In the genomic region with DNA sequence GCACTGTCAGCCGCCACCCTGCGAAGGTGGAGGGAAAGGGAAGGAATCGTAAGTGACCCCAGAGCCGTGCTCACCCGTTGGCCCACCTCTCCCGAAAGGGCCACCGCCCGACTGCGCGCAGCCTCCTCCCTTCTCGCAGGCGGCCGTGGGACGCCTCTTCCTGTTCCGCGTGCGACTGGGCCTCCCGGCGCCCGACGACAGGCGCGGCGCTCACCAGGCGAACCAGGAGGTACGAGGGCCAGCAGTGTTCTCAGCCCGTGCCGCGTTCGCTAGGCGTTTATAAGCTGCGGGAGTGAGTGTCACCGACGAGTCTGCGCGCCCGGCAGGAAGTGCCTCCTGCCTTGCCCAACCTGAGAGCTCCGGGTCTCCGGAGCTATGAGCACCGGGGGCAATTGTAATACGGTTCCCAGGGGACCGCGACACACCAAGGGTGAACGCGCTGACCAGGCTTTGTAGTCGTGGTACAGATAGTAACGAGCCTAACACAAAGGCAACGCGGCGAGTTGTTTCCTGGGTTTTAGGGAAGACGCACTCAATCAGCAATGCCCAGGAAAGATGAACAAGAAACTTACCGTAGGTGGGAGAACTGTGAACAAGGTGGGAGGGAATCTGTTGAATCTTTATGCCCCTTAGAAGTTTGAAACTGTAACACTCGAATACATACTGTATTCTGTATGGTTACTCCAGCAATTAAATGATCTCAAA, we compare ENCODE assay signal across 8 mouse cellular contexts. TPM values are rescaled to one million over a fixed set of nuclear protein-coding genes. Genes with fewer than 3 reads are reported as not detected.
A peak's percentile ranks its signal among the peaks of the same experiment; 100 is the strongest.
DNase-seq lines count a peak whose midpoint lies in the region; ATAC-seq and TF ChIP-seq lines count a peak whose summit lies in the region.

No protein-coding gene starts in this region.

- no peak; the same call in 1 of the 2 replicates for ATAC-seq in embryonic facial prominence, embryonic 12.5 days (ENCODE audit: insufficient number of reproducible peaks, insufficient read depth, low FRiP score, low TSS enrichment)
- peak; percentile 36 for ATAC-seq in liver, embryonic 11.5 days (replicated peaks; ENCODE audit: low FRiP score)

- H3K4me1 ChIP-seq in embryonic facial prominence, embryonic 12.5 days, result peaks cover 15% of the 10 kb centered on the region
- H3K4me1 ChIP-seq in liver, embryonic 11.5 days (replicated peaks; ENCODE audit: control insufficient read depth, insufficient read depth, low read length), result peaks cover 48% of the 10 kb centered on the region

- peak; percentile 90 for TF ChIP-seq POLR2A in myocyte (IDR thresholded peaks at IDR 0.05; ENCODE audit: insufficient read length, low read depth)

- no peaks in the 10 kb centered on the region for H3K27me3 ChIP-seq in embryonic facial prominence, embryonic 12.5 days
- no peaks in the 10 kb centered on the region for H3K27me3 ChIP-seq in liver, embryonic 11.5 days (replicated peaks; ENCODE audit: control insufficient read depth, insufficient read depth, low read length)
- no peaks in the 10 kb centered on the region for H3K27me3 ChIP-seq in myocyte (ENCODE audit: control insufficient read depth, insufficient read depth, insufficient read length)
- no peaks in the 10 kb centered on the region for H3K27me3 ChIP-seq in splenic B cell, adult 2 months (ENCODE audit: control insufficient read depth, insufficient read depth, low read length, poor library complexity, severe bottlenecking)

- peak overlapping the region; percentile 92 for H3K9ac ChIP-seq in embryonic facial prominence, embryonic 12.5 days
- H3K9ac ChIP-seq in liver, embryonic 11.5 days (ENCODE audit: low read depth, low read length), result peak overlapping the region; percentile 97

- peak overlapping the region; percentile 97 for H3K27ac ChIP-seq in embryonic facial prominence, embryonic 12.5 days
- H3K27ac ChIP-seq in liver, embryonic 11.5 days (ENCODE audit: low read depth, low read length), result peak overlapping the region; percentile 98

- peak overlapping the region; percentile 91 for H3K4me3 ChIP-seq in embryonic facial prominence, embryonic 12.5 days
- H3K4me3 ChIP-seq in liver, embryonic 11.5 days (ENCODE audit: low read depth, low read length), result peak overlapping the region; percentile 95
- peak overlapping the region; percentile 75 for H3K4me3 ChIP-seq in myocyte

- H3K79me2 ChIP-seq in myocyte (ENCODE audit: control insufficient read depth, insufficient read depth), result peaks cover 5% of the 10 kb centered on the region

- DNase-seq in 3134 (ENCODE audit: extremely low read depth, insufficient read length, low spot score), result peak; percentile 86
- DNase-seq in adrenal gland, adult 8-10 months, result peak; percentile 55
- peak; percentile 68 for DNase-seq in heart, adult 8-10 months (ENCODE audit: low spot score)
- peak; percentile 57 to 64 for DNase-seq in kidney, adult 8-10 months
- DNase-seq in liver, embryonic 11.5 days (ENCODE audit: low spot score), result peak; percentile 74
- DNase-seq in splenic B cell, adult 2 months (ENCODE audit: low read depth, low spot score), result peak; percentile 79

- H3K4me2 ChIP-seq in embryonic facial prominence, embryonic 12.5 days (replicated peaks), result peak overlapping the region; percentile 92
- H3K4me2 ChIP-seq in liver, embryonic 11.5 days, result peak overlapping the region; percentile 93
- peak overlapping the region; percentile 88 for H3K4me2 ChIP-seq in myocyte (ENCODE audit: low read depth)

- H3K36me3 ChIP-seq in embryonic facial prominence, embryonic 12.5 days, result peaks cover 54% of the 10 kb centered on the region
- H3K36me3 ChIP-seq in liver, embryonic 11.5 days (ENCODE audit: control insufficient read depth, insufficient read depth, low read length), result peaks cover 35% of the 10 kb centered on the region
- H3K36me3 ChIP-seq in myocyte (ENCODE audit: control insufficient read depth, insufficient read depth), result peaks cover 22% of the 10 kb centered on the region
- H3K36me3 ChIP-seq in splenic B cell, adult 2 months (ENCODE audit: control insufficient read depth, insufficient read depth, low read length, poor library complexity, severe bottlenecking), result peaks cover 14% of the 10 kb centered on the region

- H3ac ChIP-seq in myocyte (ENCODE audit: control insufficient read depth, insufficient read length), result peak overlapping the region; percentile 68

- under 1% methylated on average over 53 of the region's 53 CpGs for WGBS in embryonic facial prominence, embryonic 12.5 days
- under 1% methylated on average over 53 of the region's 53 CpGs for WGBS in liver, embryonic 11.5 days

- no peaks in the 10 kb centered on the region for H3K9me3 ChIP-seq in embryonic facial prominence, embryonic 12.5 days
- no peaks in the 10 kb centered on the region for H3K9me3 ChIP-seq in liver, embryonic 11.5 days (ENCODE audit: control insufficient read depth, low read length)

TF ChIP-seq in myocyte, 11 proteins besides CTCF, POLR2A, EP300 and RAD21:
- TF ChIP-seq CEBPB (IDR thresholded peaks at IDR 0.05; ENCODE audit: insufficient read depth, poor library complexity, severe bottlenecking) (no peak), TCF12 (IDR thresholded peaks at IDR 0.05; ENCODE audit: insufficient read depth, poor library complexity, severe bottlenecking) (no peak), REST (IDR thresholded peaks at IDR 0.05; ENCODE audit: insufficient read depth, insufficient read length) (no peak), MAX (IDR thresholded peaks at IDR 0.05; ENCODE audit: low read depth) (no peak), E2F4 (IDR thresholded peaks at IDR 0.05; ENCODE audit: insufficient read depth) (no peak), MYOD1 (IDR thresholded peaks at IDR 0.05; ENCODE audit: control insufficient read depth in 1 of 3, insufficient read length in 2 of 3, low read depth in 2 of 3) (peak in 1 of 3 experiments; percentile 19), POLR2AphosphoS2 (IDR thresholded peaks at IDR 0.05; ENCODE audit: insufficient read length, low read depth) (peak; percentile 76), MYOG (IDR thresholded peaks at IDR 0.05; ENCODE audit: control insufficient read depth in 1 of 3, insufficient read depth in 1 of 3, insufficient read length in 2 of 3, low read depth in 2 of 3) (peak in 1 of 3 experiments; percentile 38), SRF (IDR thresholded peaks at IDR 0.05; ENCODE audit: control insufficient read depth, insufficient read length, low read depth) (peak; percentile 6), TCF3 (IDR thresholded peaks at IDR 0.05; ENCODE audit: insufficient read length, low read depth) (no peak), USF1 (IDR thresholded peaks at IDR 0.05; ENCODE audit: low read depth) (no peak)

RNA-seq across cellular contexts. Expression of a gene that starts 0.9 kb away (rescaled TPM):
- total RNA-seq in adrenal gland, adult 8-10 months (2022), result 10 to 100 TPM; 38.5 to 48.6 (median 43.4) TPM
- polyA plus RNA-seq in embryonic facial prominence, embryonic 12.5 days (2016; fragmentation: Nextera tagmentation; extraction: Ambion mirVana), result 45.1 and 46.2 TPM in 2 replicates
- total RNA-seq in heart, adult 8-10 months (2022), result 10 to 100 TPM; 19.8 to 26.4 (median 21.0) TPM
- polyA plus RNA-seq in liver, embryonic 11.5 days (2014; fragmentation: Nextera tagmentation; extraction: Ambion mirVana), result 63.4 and 68.3 TPM in 2 replicates
- 53.7 TPM for polyA plus RNA-seq in myocyte (2012; fragmentation: generic; extraction: Trizol)

RNA-seq across cellular contexts. Expression of a gene that starts 0.9 kb away (rescaled TPM):
- 100 to 1,000 TPM in 3 of 4 experiments, 10 to 100 TPM in 1; 98.5 to 113 (median 104) TPM for total RNA-seq in adrenal gland, adult 8-10 months (2022)
- polyA plus RNA-seq in embryonic facial prominence, embryonic 12.5 days (2016; fragmentation: Nextera tagmentation; extraction: Ambion mirVana), result 43.4 and 46.7 TPM in 2 replicates
- 10 to 100 TPM; 15.8 to 24.8 (median 20.7) TPM for total RNA-seq in heart, adult 8-10 months (2022)
- 72.5 and 72.9 TPM in 2 replicates for polyA plus RNA-seq in liver, embryonic 11.5 days (2014; fragmentation: Nextera tagmentation; extraction: Ambion mirVana)
- polyA plus RNA-seq in myocyte (2012; fragmentation: generic; extraction: Trizol), result 33.9 TPM

RNA-seq across cellular contexts. Expression of a gene that starts 7.9 kb away (rescaled TPM):
- total RNA-seq in adrenal gland, adult 8-10 months (2022), result under 1 TPM; 0.15 to 0.77 (median 0.29) TPM
- polyA plus RNA-seq in embryonic facial prominence, embryonic 12.5 days (2016; fragmentation: Nextera tagmentation; extraction: Ambion mirVana), result 0.08 and 0.10 TPM in 2 replicates
- total RNA-seq in heart, adult 8-10 months (2022), result under 1 TPM; 0.53 to 0.71 (median 0.61) TPM
- polyA plus RNA-seq in liver, embryonic 11.5 days (2014; fragmentation: Nextera tagmentation; extraction: Ambion mirVana), result 0.23 and 0.42 TPM in 2 replicates
- polyA plus RNA-seq in myocyte (2012; fragmentation: generic; extraction: Trizol), result 0.08 TPM

RNA-seq across cellular contexts. Expression of a gene that starts 16.6 kb away (rescaled TPM):
- total RNA-seq in adrenal gland, adult 8-10 months (2022), result 1 to 10 TPM; 5.7 to 7.3 (median 7.2) TPM
- 10.9 and 11.3 TPM in 2 replicates for polyA plus RNA-seq in embryonic facial prominence, embryonic 12.5 days (2016; fragmentation: Nextera tagmentation; extraction: Ambion mirVana)
- total RNA-seq in heart, adult 8-10 months (2022), result 1 to 10 TPM; 3.7 to 5.2 (median 4.6) TPM
- polyA plus RNA-seq in liver, embryonic 11.5 days (2014; fragmentation: Nextera tagmentation; extraction: Ambion mirVana), result 6.8 and 8.6 TPM in 2 replicates
- polyA plus RNA-seq in myocyte (2012; fragmentation: generic; extraction: Trizol), result 4.5 TPM

RNA-seq across cellular contexts. Expression of a gene that starts 26.8 kb away (rescaled TPM):
- total RNA-seq in adrenal gland, adult 8-10 months (2022), result 10 to 100 TPM; 34.2 to 39.7 (median 36.2) TPM
- polyA plus RNA-seq in embryonic facial prominence, embryonic 12.5 days (2016; fragmentation: Nextera tagmentation; extraction: Ambion mirVana), result 40.6 and 42.4 TPM in 2 replicates
- 10 to 100 TPM; 14.6 to 16.9 (median 15.7) TPM for total RNA-seq in heart, adult 8-10 months (2022)
- 45.4 and 50.9 TPM in 2 replicates for polyA plus RNA-seq in liver, embryonic 11.5 days (2014; fragmentation: Nextera tagmentation; extraction: Ambion mirVana)
- polyA plus RNA-seq in myocyte (2012; fragmentation: generic; extraction: Trizol), result 43.4 TPM
